Mouse (Mus musculus) neural tube, embryonic 15.5 days (tissue): ENCODE results near the gene Srsf7. TPM values are rescaled to one million over a fixed set of nuclear protein-coding genes. Genes with fewer than 3 reads are reported as not detected.
"Not testable (repeated sequence)": the region's sequence is repeated elsewhere in the genome, so short reads cannot be mapped to it uniquely, and the experiment has no call there.

ENCODE experiments used
- ATAC-seq: fragments of 200-750 bp; cut with Nextera tagmentation; 2 replicates; pipeline ENCODE4 v1.8.0; 2017; ENCODE audit warnings: mild to moderate bottlenecking, moderate TSS enrichment, moderate library complexity; ENCODE audit not compliant: low FRiP score
- H3K27ac ChIP-seq: fragments of 300-500 bp; sonication (generic); replicated peaks from 2 replicates; pipeline ENCODE4 v1.5.1; 2015; ENCODE audit warnings: mild to moderate bottlenecking, inconsistent platforms
- H3K27me3 ChIP-seq: fragments of 300-500 bp; sonication (generic); replicated peaks from 2 replicates; pipeline ENCODE4 v1.6.1; 2015; ENCODE audit warnings: inconsistent platforms
- H3K36me3 ChIP-seq: fragments of 300-500 bp; sonication (generic); 2 replicates; pipeline ENCODE4 v1.6.1; 2015; ENCODE audit warnings: inconsistent platforms
- H3K4me1 ChIP-seq: fragments of 300-500 bp; sonication (generic); 2 replicates; pipeline ENCODE4 v1.6.1; 2015; ENCODE audit warnings: inconsistent platforms
- H3K4me2 ChIP-seq: fragments of 300-500 bp; sonication (generic); 2 replicates; pipeline ENCODE4 v1.6.1; 2015; ENCODE audit warnings: inconsistent platforms, mild to moderate bottlenecking, moderate library complexity
- H3K4me3 ChIP-seq: fragments of 300-500 bp; sonication (generic); replicated peaks from 2 replicates; pipeline ENCODE4 v1.5.1; 2015; ENCODE audit warnings: mild to moderate bottlenecking, inconsistent platforms
- H3K9ac ChIP-seq: fragments of 300-500 bp; sonication (generic); replicated peaks from 2 replicates; pipeline ENCODE4 v1.6.1; 2015; ENCODE audit warnings: mild to moderate bottlenecking, inconsistent platforms
- H3K9me3 ChIP-seq: fragments of 300-500 bp; sonication (generic); replicated peaks from 2 replicates; pipeline ENCODE4 v1.6.1; 2016; ENCODE audit warnings: inconsistent platforms
- WGBS: fragments of 180-500 bp; shearing (Covaris S2); methylation state at CpG from one replicate; pipeline ENCODE4 v1.1.7; 2015; ENCODE audit warnings: mixed read lengths; 5-methylcytosine and 5-hydroxymethylcytosine counted together
- polyA plus RNA-seq: library from polyadenylated mRNA; unstranded; fragments of >200 nt; fragmentation: Nextera tagmentation; extraction: Ambion mirVana; gene quantifications from 2 replicates; pipeline ENCODE4 v1.2.1, GENCODE M21; 2015

The Srsf7 gene
- polyA plus RNA-seq, 1 experiment from 2014 or later, result 356 TPM

DNA sequence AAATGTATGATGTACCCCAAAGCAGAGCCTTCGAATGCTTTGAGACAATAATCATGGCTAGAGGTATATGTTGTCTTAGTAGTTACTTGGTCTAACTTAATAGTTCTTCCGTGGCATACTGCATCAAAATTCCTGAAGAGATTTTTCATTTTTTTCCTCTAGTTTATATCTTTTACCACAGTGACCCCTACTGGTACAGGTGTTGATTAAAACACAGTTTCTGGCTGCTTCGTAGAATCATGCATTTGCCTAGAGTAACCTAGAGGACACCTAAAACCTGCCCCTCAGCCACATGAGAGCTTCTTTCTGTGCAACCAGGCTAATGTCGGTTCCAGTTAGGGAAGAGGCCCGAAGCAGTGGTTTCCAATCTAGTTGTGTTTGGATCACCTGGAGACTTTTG lies 14.0 kb downstream of the Srsf7 start:
- Histone ChIP-seq H3K27ac (no peak overlapping the region), H3K9me3 (no peaks in the 10 kb centered on the region)
- ATAC-seq, result no peak

DNA sequence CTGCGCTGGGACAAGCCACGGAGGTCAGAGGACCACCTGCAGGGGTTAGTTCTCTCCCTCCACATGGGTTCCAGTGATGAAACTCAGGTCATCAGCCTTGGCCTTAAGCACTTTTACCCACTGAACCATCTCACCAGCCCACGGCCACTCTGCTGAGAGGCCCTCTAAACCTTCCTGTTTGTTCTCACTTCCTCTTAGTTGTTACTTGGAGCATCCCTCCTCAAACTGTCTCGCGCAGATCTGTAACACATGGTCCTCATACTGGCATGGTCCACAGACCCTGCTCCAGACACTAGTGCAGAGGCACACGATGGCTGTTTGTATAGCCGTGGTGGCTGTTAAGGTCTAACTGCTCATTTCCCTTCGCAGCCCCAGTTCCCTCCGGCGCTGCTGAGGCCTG lies 23.5 kb downstream of the Srsf7 start:
- no peak overlapping the region for H3K4me2 ChIP-seq
- H3K27me3 ChIP-seq, result no peaks in the 10 kb centered on the region
- ATAC-seq, result no peak
- H3K4me3 ChIP-seq, result no peak overlapping the region
- 84% methylated on average over 10 of the region's 10 CpGs for WGBS
- H3K9me3 ChIP-seq, result no peaks in the 10 kb centered on the region
- no peaks in the 10 kb centered on the region for H3K4me1 ChIP-seq
- no peaks in the 10 kb centered on the region for H3K36me3 ChIP-seq
- H3K9ac ChIP-seq, result no peak overlapping the region
- no peak overlapping the region for H3K27ac ChIP-seq

More for the DNA sequence above, 14.0 kb downstream of the Srsf7 start:
- H3K36me3 ChIP-seq, result peaks cover 24% of the 10 kb centered on the region
- no peak overlapping the region for H3K4me2 ChIP-seq
- no peak overlapping the region for H3K9ac ChIP-seq
- no peak overlapping the region for H3K4me3 ChIP-seq
- H3K27me3 ChIP-seq, result no peaks in the 10 kb centered on the region
- 66% methylated on average over 5 of the region's 5 CpGs for WGBS
- H3K4me1 ChIP-seq, result no peaks in the 10 kb centered on the region

DNA sequence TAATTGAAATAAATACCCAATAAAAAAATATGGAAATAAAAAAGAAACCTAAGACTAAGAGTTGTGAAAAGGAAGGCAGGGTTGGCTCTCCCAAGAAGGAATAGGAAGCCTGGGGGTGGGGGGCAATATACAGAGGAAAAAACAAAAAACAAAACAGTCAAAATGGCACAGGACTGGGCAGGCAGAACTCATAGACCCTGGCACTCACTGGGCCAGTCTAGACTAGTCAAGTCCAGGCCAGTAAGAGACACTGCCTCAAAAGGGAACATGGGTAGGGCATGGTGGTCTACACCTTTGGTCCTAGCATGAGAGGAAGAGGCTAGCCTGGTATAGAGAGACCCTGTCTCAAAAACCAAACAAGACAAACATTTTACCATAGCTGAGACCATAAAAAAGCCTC lies 26.6 kb downstream of the Srsf7 start:
- Histone ChIP-seq H3K9ac (no peak overlapping the region), H3K4me2 (0 out of 2 replicates have a peak overlapping the region, but pooled peaks have one; percentile 22), H3K27me3 (no peaks in the 10 kb centered on the region), H3K4me3 (no peak overlapping the region), H3K9me3 (no peaks in the 10 kb centered on the region), H3K27ac (no peak overlapping the region), H3K36me3 (no peaks in the 10 kb centered on the region), H3K4me1 (no peaks in the 10 kb centered on the region)
- ATAC-seq, result no peak

DNA sequence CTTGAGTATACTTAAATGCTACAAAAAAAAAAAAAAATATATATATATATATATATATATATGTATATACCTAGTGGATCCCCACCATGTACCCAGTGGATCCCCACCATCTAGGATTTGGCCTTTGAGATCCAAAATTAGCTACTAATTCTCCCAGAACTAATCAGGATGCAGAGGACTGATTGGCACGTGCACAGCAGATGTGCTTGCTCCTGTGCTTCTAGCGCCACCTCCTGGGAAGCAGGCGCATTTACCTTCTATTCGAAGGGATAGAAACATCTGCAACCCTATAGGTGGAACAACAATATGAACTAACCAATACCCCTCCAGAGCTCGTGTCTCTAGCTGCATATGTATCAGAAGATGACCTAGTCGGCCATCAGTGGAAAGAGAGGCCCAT lies 27.1 kb downstream of the Srsf7 start:
- ATAC-seq, result peak; percentile 92
- WGBS, result under 1% methylated on average over 6 of the region's 6 CpGs
- Histone ChIP-seq H3K27ac (no peak overlapping the region), H3K27me3 (no peaks in the 10 kb centered on the region), H3K36me3 (no peaks in the 10 kb centered on the region), H3K4me1 (no peaks in the 10 kb centered on the region), H3K4me2 (0 out of 2 replicates have a peak overlapping the region, but pooled peaks have one; percentile 22), H3K9ac (no peak overlapping the region), H3K9me3 (no peaks in the 10 kb centered on the region), H3K4me3 (no peak overlapping the region)

DNA sequence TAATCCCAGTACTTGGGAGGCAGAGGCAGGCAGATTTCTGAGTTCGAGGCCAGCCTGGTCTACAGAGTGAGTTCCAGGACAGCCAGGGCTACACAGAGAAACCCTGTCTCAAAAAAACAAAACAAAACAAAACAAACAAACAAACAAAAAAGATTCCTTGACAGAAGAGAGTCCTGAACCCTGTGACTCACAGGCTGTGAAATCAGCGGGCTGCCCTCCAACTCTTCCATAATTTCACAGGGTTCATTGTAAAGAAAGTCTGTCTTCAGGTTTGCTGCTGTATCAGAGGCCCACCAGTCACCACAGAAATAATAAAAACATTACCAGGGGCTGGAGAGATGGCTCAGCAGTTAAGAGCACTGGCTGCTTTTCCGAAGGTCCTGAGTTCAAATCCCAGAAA lies 28.3 kb downstream of the Srsf7 start:
- not testable (repeated sequence) for H3K27me3 ChIP-seq, H3K4me3 ChIP-seq, H3K4me1 ChIP-seq, H3K9ac ChIP-seq, H3K36me3 ChIP-seq, H3K9me3 ChIP-seq, ATAC-seq, H3K27ac ChIP-seq, H3K4me2 ChIP-seq
- 98% methylated on average over 3 of the region's 3 CpGs for WGBS

DNA sequence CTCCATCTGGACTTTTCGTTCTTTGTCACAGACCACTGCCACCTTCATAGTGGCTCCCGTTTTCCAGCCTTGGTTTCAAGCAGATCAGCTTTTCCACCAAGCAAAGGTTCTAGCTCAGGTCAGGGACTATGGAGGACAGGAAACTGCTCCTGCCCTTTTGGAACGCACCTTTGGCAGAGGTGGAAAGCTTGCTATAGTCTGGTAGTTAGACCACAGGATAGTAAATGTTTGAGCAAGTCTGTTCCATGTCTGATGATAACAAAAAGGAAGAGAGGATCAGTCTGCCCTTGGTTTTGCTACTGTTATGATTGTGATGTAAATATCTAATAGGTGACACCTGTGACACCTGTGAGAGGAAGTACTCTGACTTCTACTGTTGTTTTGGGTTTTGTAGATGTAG lies 31.1 kb downstream of the Srsf7 start:
- 88% methylated on average over 3 of the region's 3 CpGs for WGBS
- H3K27ac ChIP-seq, result no peak overlapping the region
- H3K9me3 ChIP-seq, result no peaks in the 10 kb centered on the region
- H3K4me2 ChIP-seq, result no peak overlapping the region
- H3K4me3 ChIP-seq, result no peak overlapping the region
- no peak for ATAC-seq
- H3K36me3 ChIP-seq, result no peaks in the 10 kb centered on the region
- no peaks in the 10 kb centered on the region for H3K4me1 ChIP-seq
- H3K27me3 ChIP-seq, result no peaks in the 10 kb centered on the region
- H3K9ac ChIP-seq, result no peak overlapping the region

DNA sequence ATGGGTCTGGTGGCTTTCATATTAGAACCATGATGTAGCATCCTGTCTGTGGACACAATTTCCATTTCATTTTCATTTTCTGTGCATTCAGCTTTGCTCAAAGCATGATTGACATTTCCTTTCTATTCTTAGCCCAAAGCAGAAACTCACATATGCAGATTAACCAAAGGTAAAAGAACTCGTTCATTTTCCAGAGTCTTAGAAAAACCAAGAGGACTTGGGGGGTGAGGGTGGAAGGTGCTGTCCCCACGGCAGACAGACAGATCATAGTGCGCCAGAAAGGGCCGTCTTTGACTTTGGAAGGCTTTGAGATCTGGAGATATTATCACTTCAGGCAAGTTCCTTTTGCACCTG lies 31.7 kb downstream of the Srsf7 start:
- no peaks in the 10 kb centered on the region for H3K9me3 ChIP-seq
- H3K36me3 ChIP-seq, result no peaks in the 10 kb centered on the region
- H3K9ac ChIP-seq, result no peak overlapping the region
- H3K4me1 ChIP-seq, result no peaks in the 10 kb centered on the region
- H3K4me3 ChIP-seq, result no peak overlapping the region
- no peak overlapping the region for H3K4me2 ChIP-seq
- no peak overlapping the region for H3K27ac ChIP-seq
- WGBS, result 85% methylated on average over 4 of the region's 4 CpGs
- ATAC-seq, result no peak
- H3K27me3 ChIP-seq, result no peaks in the 10 kb centered on the region

GRCm38 (mm10) chr17:80174699-80175385 lies 32.3 kb downstream of the Srsf7 start:
- Histone ChIP-seq H3K27me3 (no peaks in the 10 kb centered on the region), H3K36me3 (no peaks in the 10 kb centered on the region), H3K9me3 (no peaks in the 10 kb centered on the region), H3K4me2 (no peak overlapping the region), H3K9ac (no peak overlapping the region), H3K27ac (no peak overlapping the region), H3K4me1 (no peaks in the 10 kb centered on the region), H3K4me3 (no peak overlapping the region)
- ATAC-seq, result no peak
- WGBS, result 87% methylated on average over 19 of the region's 19 CpGs

DNA sequence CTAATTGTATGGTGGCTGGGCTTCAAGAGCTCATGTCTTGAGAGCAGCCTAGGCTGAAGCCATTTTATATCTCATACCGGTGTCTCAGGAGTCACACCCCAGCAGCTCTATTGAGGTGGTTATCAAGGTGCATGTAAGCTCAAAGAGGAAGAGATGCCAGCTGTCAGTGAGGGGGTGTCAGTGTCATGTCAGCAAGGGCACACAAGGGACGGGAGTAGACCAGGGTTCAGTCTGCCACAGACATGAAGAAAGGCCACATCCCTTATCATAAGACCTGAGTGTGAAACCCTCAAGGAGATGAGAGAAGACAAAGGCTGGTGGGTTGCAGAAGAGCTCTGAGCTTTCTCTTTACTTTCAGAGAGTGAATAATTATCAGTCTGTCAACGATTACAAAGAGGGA lies 33.0 kb downstream of the Srsf7 start:
- Histone ChIP-seq H3K27ac (no peak overlapping the region), H3K4me3 (no peak overlapping the region), H3K9me3 (no peaks in the 10 kb centered on the region), H3K36me3 (no peaks in the 10 kb centered on the region), H3K27me3 (no peaks in the 10 kb centered on the region), H3K4me2 (no peak overlapping the region), H3K4me1 (0 out of 2 replicates have a peak, but pooled peaks cover under 1% of the 10 kb centered on the region), H3K9ac (no peak overlapping the region)
- ATAC-seq, result no peak
- 81% methylated on average over 3 of the region's 3 CpGs for WGBS

- Histone ChIP-seq H3K4me3 (no peak overlapping the region), H3K36me3 (no peaks in the 10 kb centered on the region), H3K9ac (no peak overlapping the region), H3K4me2 (no peak overlapping the region), H3K9me3 (no peaks in the 10 kb centered on the region), H3K27ac (no peak overlapping the region), H3K27me3 (no peaks in the 10 kb centered on the region), H3K4me1 (peaks cover 5% of the 10 kb centered on the region)
- ATAC-seq, result no peak
- 94% methylated on average over 2 of the region's 2 CpGs for WGBS
These were observed 33.4 kb downstream of the Srsf7 start for GRCm38 (mm10) chr17:80173708-80174107.

DNA sequence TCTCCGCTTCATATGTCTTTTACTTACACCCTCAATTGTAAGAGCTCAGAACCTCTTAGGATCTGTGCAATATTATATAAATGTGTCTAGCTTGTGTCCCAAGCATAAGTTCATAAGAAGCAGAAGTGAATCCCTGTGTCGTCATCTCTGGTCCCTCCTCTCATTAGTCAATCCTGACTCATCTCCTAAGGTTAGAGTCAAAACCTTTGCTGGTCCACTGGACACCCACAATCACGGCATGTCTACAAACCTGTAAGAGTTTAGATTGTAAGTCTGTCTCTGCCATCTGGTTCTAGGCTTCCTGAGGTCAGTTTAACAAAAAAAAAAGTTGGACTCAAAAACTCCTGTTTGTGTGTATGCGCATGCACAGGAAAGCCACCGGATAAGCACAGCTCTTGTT lies 34.3 kb downstream of the Srsf7 start:
- Histone ChIP-seq H3K9ac (no peak overlapping the region), H3K9me3 (no peaks in the 10 kb centered on the region), H3K27me3 (no peaks in the 10 kb centered on the region), H3K27ac (no peak overlapping the region), H3K4me3 (no peak overlapping the region), H3K36me3 (no peaks in the 10 kb centered on the region), H3K4me1 (peaks cover 15% of the 10 kb centered on the region), H3K4me2 (no peak overlapping the region)
- no peak for ATAC-seq
- 96% methylated on average over 5 of the region's 5 CpGs for WGBS

- 93% methylated on average over 4 of the region's 4 CpGs for WGBS
- Histone ChIP-seq H3K4me2 (no peak overlapping the region), H3K9ac (no peak overlapping the region), H3K4me3 (no peak overlapping the region), H3K4me1 (peaks cover 18% of the 10 kb centered on the region), H3K36me3 (no peaks in the 10 kb centered on the region), H3K27me3 (no peaks in the 10 kb centered on the region), H3K27ac (no peak overlapping the region), H3K9me3 (no peaks in the 10 kb centered on the region)
- ATAC-seq, result no peak
These were observed 35.2 kb downstream of the Srsf7 start for GRCm38 (mm10) chr17:80171948-80172347.

DNA sequence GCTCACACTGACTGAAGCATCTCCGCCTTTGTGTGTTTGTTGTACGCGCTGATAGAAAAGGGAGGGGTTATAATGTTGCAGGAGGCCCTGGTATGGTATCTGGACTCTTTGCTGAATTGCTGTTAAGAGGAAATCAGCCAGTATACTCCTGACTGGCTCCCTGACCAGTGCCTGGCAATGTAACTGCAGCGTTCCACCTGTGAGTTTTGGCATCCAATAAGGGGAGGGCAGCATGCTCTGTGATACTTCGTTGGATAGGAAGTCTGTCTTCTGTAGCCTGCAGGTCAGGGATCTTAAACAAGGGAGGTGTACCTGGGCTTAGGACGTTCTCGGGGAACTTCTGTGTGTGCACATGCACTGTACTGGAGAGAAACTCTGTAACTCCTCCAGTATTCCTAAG lies 36.2 kb downstream of the Srsf7 start:
- no peak for ATAC-seq
- H3K4me2 ChIP-seq, result no peak overlapping the region
- WGBS, result 95% methylated on average over 7 of the region's 7 CpGs

More for the DNA sequence above, 36.2 kb downstream of the Srsf7 start:
- H3K4me1 ChIP-seq, result peaks cover 20% of the 10 kb centered on the region
- no peaks in the 10 kb centered on the region for H3K9me3 ChIP-seq
- H3K27ac ChIP-seq, result no peak overlapping the region
- H3K9ac ChIP-seq, result no peak overlapping the region
- no peak overlapping the region for H3K4me3 ChIP-seq
- no peaks in the 10 kb centered on the region for H3K27me3 ChIP-seq
- H3K36me3 ChIP-seq, result no peaks in the 10 kb centered on the region
